Mouse (Mus musculus) neural tube, embryonic 15.5 days (tissue): ENCODE results near the gene Cpne8. TPM values are rescaled to one million over a fixed set of nuclear protein-coding genes. Genes with fewer than 3 reads are reported as not detected.
A peak's percentile ranks its signal among the peaks of the same experiment; 100 is the strongest.
"Not testable (repeated sequence)": the region's sequence is repeated elsewhere in the genome, so short reads cannot be mapped to it uniquely, and the experiment has no call there.

ENCODE experiments used
- ATAC-seq: fragments of 200-750 bp; cut with Nextera tagmentation; 2 replicates; pipeline ENCODE4 v1.8.0; 2017; ENCODE audit warnings: mild to moderate bottlenecking, moderate TSS enrichment, moderate library complexity; ENCODE audit not compliant: low FRiP score
- H3K27ac ChIP-seq: fragments of 300-500 bp; sonication (generic); replicated peaks from 2 replicates; pipeline ENCODE4 v1.5.1; 2015; ENCODE audit warnings: mild to moderate bottlenecking, inconsistent platforms
- H3K27me3 ChIP-seq: fragments of 300-500 bp; sonication (generic); replicated peaks from 2 replicates; pipeline ENCODE4 v1.6.1; 2015; ENCODE audit warnings: inconsistent platforms
- H3K36me3 ChIP-seq: fragments of 300-500 bp; sonication (generic); 2 replicates; pipeline ENCODE4 v1.6.1; 2015; ENCODE audit warnings: inconsistent platforms
- H3K4me1 ChIP-seq: fragments of 300-500 bp; sonication (generic); 2 replicates; pipeline ENCODE4 v1.6.1; 2015; ENCODE audit warnings: inconsistent platforms
- H3K4me2 ChIP-seq: fragments of 300-500 bp; sonication (generic); 2 replicates; pipeline ENCODE4 v1.6.1; 2015; ENCODE audit warnings: inconsistent platforms, mild to moderate bottlenecking, moderate library complexity
- H3K4me3 ChIP-seq: fragments of 300-500 bp; sonication (generic); replicated peaks from 2 replicates; pipeline ENCODE4 v1.5.1; 2015; ENCODE audit warnings: mild to moderate bottlenecking, inconsistent platforms
- H3K9ac ChIP-seq: fragments of 300-500 bp; sonication (generic); replicated peaks from 2 replicates; pipeline ENCODE4 v1.6.1; 2015; ENCODE audit warnings: mild to moderate bottlenecking, inconsistent platforms
- H3K9me3 ChIP-seq: fragments of 300-500 bp; sonication (generic); replicated peaks from 2 replicates; pipeline ENCODE4 v1.6.1; 2016; ENCODE audit warnings: inconsistent platforms
- WGBS: fragments of 180-500 bp; shearing (Covaris S2); methylation state at CpG from one replicate; pipeline ENCODE4 v1.1.7; 2015; ENCODE audit warnings: mixed read lengths; 5-methylcytosine and 5-hydroxymethylcytosine counted together
- polyA plus RNA-seq: library from polyadenylated mRNA; unstranded; fragments of >200 nt; fragmentation: Nextera tagmentation; extraction: Ambion mirVana; gene quantifications from 2 replicates; pipeline ENCODE4 v1.2.1, GENCODE M21; 2015

Gene Cpne8
- polyA plus RNA-seq, 1 experiment from 2014 or later: 33.2 TPM

DNA sequence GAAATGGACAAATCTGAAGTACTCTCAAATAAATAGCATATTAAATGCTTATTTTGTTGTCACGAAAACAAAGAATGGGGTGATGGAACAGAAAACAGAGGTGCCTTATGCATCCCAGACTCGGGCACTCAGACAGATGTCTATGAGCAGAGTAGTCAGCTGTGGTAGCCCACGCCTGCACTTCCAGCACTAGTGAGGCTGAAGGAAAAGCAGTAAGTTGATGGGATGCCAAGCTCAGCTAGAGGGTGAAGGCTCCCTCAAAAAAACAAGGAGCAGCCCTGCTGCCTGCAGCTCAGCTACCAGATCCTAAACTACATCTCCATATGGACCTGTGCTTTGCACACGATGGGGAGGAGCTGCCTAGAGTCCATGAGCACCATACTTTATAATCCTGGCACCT lies 15.6 kb downstream of the Cpne8 start:
- Histone ChIP-seq H3K36me3 (no peaks in the 10 kb centered on the region), H3K4me1 (no peaks in the 10 kb centered on the region), H3K4me2 (no peak overlapping the region), H3K9ac (no peak overlapping the region), H3K4me3 (no peak overlapping the region), H3K27ac (no peak overlapping the region), H3K9me3 (no peaks in the 10 kb centered on the region), H3K27me3 (no peaks in the 10 kb centered on the region)
- WGBS: 84% methylated on average over 4 of the region's 4 CpGs
- no peak for ATAC-seq

DNA sequence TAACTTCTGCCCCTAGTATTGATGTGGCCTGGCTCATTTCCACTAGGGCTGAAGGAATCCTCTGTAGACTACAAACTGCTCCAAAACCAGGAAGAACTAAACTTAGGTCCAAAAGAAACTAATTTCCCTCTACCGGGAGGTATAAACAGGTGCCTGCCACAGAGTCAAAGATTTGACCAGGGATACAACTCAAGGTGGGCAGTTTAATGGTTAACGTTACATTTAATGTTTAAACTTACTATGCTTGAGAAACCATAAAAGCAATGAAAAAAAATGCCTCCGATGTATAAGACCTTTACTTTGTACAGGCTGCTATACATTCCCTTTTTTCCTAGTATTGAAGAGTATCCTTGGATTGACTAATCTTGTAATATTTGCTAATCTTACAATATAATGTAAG lies 18.5 kb downstream of the Cpne8 start:
- H3K4me2 ChIP-seq: no peak overlapping the region
- no peak overlapping the region for H3K9ac ChIP-seq
- no peaks in the 10 kb centered on the region for H3K36me3 ChIP-seq
- H3K4me3 ChIP-seq: no peak overlapping the region
- H3K9me3 ChIP-seq: no peaks in the 10 kb centered on the region
- H3K27me3 ChIP-seq: no peaks in the 10 kb centered on the region
- ATAC-seq: no peak
- no peak overlapping the region for H3K27ac ChIP-seq
- H3K4me1 ChIP-seq: peaks cover 5% of the 10 kb centered on the region; the same call in 1 of the 2 replicates
- WGBS: 95% methylated on average over 3 of the region's 3 CpGs

DNA sequence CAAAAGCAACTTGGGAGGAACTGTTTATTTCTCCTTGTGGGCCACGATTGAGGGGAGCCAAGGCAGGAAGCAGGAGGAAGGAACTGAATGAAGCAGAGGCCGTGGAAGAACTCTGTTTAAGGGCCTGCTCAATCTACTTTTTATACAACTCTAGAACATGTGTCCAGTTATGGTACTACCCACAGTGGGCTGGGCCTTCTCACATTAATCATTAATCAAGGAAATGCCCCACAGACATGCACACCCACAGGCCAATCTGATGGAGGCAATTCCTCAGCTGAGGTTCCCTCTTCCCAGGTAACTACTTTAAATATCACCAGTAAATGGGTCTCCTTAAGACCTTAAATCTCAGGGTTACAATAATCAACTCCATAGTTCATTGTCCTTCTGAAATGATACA lies 21.2 kb downstream of the Cpne8 start:
- no peak overlapping the region for H3K27ac ChIP-seq
- H3K4me1 ChIP-seq: peaks cover 5% of the 10 kb centered on the region; the same call in 1 of the 2 replicates
- ATAC-seq: no peak
- no peak overlapping the region for H3K4me2 ChIP-seq
- WGBS: 83% methylated on average over 2 of the region's 2 CpGs
- no peaks in the 10 kb centered on the region for H3K9me3 ChIP-seq
- no peaks in the 10 kb centered on the region for H3K27me3 ChIP-seq
- H3K9ac ChIP-seq: no peak overlapping the region
- no peaks in the 10 kb centered on the region for H3K36me3 ChIP-seq
- H3K4me3 ChIP-seq: no peak overlapping the region

DNA sequence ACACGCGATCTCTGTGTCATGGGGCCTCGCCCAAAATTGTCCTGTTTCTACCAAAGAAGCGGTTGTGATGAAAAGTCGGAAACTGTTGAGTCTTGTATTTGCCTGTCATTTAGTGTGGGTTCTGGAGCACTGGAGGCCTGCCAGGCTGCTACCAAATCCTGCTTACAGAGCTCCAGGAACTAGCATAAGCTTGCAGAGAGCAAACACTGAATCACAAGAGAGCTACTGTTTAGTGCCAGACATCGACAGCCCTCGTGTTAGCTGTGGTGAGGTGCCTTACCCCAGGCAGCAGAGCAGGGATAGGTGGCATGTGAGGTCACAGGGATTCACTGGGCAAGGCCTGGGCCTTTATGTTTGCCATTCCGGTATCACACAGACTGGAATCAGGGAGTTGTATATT lies 22.7 kb downstream of the Cpne8 start:
- no peak overlapping the region for H3K27ac ChIP-seq
- H3K36me3 ChIP-seq: no peaks in the 10 kb centered on the region
- no peak for ATAC-seq
- no peak overlapping the region for H3K4me2 ChIP-seq
- no peak overlapping the region for H3K4me3 ChIP-seq
- WGBS: 80% methylated on average over 8 of the region's 8 CpGs
- no peak overlapping the region for H3K9ac ChIP-seq
- H3K27me3 ChIP-seq: no peaks in the 10 kb centered on the region
- H3K4me1 ChIP-seq: peaks cover 5% of the 10 kb centered on the region; the same call in 1 of the 2 replicates
- H3K9me3 ChIP-seq: no peaks in the 10 kb centered on the region

DNA sequence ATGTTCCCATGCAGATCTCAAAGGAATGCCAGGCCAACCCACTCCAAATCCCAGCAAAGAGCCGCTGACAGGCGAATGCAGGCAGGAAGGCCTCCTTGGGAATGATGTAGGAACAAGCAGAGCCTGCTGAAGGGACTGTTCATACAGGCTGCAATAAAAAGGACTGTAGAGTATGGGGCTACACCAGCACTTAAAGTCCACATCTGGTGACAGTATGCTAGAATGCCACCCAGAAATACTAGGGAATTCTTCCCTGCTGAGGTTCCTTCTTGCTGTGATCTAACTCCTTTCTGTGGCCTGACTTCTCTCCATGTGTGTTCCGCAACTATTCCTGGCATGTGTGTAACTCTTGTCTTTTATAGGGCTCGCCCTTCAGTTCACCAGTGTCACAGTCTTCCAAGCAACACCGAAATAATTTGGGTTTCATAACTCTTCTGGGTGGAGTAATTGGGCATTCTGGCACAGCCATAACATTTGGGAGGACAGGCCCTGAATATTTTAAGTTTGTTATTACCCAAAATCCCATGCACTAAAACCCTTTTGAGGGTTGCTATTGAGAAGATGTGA lies 32.1 kb downstream of the Cpne8 start:
- no peak overlapping the region for H3K9ac ChIP-seq
- no peaks in the 10 kb centered on the region for H3K9me3 ChIP-seq
- H3K36me3 ChIP-seq: 0 out of 2 replicates have a peak, but pooled peaks cover 3% of the 10 kb centered on the region
- ATAC-seq: no peak
- 93% methylated on average over 5 of the region's 5 CpGs for WGBS
- H3K27ac ChIP-seq: no peak overlapping the region
- no peaks in the 10 kb centered on the region for H3K4me1 ChIP-seq
- no peaks in the 10 kb centered on the region for H3K27me3 ChIP-seq
- no peak overlapping the region for H3K4me2 ChIP-seq
- H3K4me3 ChIP-seq: no peak overlapping the region

DNA sequence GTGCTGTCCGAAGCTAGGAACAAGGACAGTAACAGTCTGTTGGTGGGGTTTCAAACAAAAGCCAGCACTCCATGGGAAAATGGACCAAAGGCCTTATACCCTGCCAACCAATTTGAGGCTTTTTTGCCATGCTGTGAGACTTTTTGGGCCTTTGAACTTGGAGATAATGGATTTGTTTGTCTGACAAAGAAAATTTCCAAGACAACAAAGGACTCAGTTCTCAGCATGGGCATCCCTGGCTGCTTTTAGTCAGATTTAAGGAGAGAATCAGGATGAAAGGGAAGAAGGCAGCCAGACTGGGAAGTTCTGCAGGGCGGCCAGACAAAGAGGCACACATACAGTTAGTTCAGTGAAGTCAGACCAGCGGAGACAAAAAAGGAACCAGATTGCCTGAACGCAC lies 32.9 kb downstream of the Cpne8 start:
- Histone ChIP-seq H3K4me2 (no peak overlapping the region), H3K27ac (0 out of 2 replicates have a peak overlapping the region, but pooled peaks have one; percentile 15), H3K27me3 (no peaks in the 10 kb centered on the region), H3K9ac (no peak overlapping the region), H3K4me1 (no peaks in the 10 kb centered on the region), H3K9me3 (no peaks in the 10 kb centered on the region), H3K4me3 (no peak overlapping the region), H3K36me3 (0 out of 2 replicates have a peak, but pooled peaks cover 3% of the 10 kb centered on the region)
- no peak for ATAC-seq
- 47% methylated on average over 4 of the region's 4 CpGs for whole genome bisulfite sequencing

DNA sequence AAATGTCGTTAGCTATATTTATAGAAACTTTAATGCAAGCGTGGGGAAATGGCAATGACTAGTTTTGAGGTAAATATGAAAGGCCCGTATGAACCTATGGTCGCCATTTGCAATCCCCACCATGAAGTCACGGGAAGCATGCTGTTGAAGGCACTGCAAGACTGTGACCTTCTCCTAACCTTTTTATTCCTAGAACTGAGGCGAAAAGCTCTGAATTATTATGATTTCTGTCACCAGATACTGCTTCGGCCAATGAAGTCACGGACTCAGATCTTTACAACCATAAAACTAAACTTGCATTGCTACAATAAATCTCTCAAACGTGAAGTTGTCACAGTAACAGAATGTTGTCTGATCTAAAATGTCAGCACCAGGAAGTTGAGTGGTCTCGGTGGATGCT lies 33.4 kb downstream of the Cpne8 start:
- 0 out of 2 replicates have a peak overlapping the region, but pooled peaks have one; percentile 15 for H3K27ac ChIP-seq
- no peaks in the 10 kb centered on the region for H3K9me3 ChIP-seq
- no peak overlapping the region for H3K4me3 ChIP-seq
- WGBS: 81% methylated on average over 10 of the region's 10 CpGs
- H3K36me3 ChIP-seq: 0 out of 2 replicates have a peak, but pooled peaks cover 3% of the 10 kb centered on the region
- H3K4me1 ChIP-seq: no peaks in the 10 kb centered on the region
- H3K9ac ChIP-seq: no peak overlapping the region
- no peak overlapping the region for H3K4me2 ChIP-seq
- ATAC-seq: no peak
- H3K27me3 ChIP-seq: no peaks in the 10 kb centered on the region

DNA sequence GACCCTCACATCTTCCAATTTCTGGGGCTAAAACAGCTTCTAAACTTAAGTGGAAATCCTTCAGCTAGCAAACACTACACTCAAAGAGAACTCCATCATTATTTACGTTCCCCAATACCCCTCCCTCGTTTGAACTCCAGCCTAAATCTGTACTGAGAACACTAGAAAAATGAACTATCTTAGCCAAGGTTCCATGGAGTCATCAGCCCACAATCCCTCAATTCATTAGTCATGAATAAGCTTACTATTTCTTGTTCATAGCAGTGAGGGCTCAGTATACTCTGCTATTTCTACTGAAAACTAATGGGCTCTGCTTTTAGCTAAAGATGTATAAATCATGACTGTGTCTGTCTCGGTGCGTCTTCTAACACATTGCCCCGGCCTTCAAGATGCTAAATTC lies 55.0 kb downstream of the Cpne8 start:
- Histone ChIP-seq H3K4me3 (no peak overlapping the region), H3K9me3 (no peaks in the 10 kb centered on the region), H3K4me2 (no peak overlapping the region), H3K9ac (no peak overlapping the region), H3K27me3 (no peaks in the 10 kb centered on the region), H3K4me1 (no peaks in the 10 kb centered on the region), H3K27ac (no peak overlapping the region), H3K36me3 (no peaks in the 10 kb centered on the region)
- ATAC-seq: no peak
- WGBS: 75% methylated on average over 5 of the region's 5 CpGs

DNA sequence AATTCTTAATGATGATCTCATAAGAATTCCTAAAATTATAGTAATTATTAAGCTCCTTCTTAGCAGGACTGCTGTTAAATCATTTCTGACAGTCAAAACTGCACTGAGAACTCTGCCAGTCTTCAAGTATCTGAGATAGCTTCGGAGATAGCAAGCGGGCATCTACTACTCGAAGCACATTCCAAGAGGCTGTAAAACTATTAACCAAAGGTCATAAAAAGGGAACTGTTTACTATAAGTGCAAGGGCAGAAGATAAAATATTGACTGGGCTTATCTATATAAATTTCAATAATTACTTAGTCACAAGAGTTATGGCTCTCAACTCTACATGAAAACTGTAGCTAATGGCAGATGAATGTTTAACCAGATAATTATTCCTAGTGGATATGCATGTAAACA lies 57.2 kb downstream of the Cpne8 start:
- WGBS: 73% methylated on average over 3 of the region's 3 CpGs
- ATAC-seq: no peak
- Histone ChIP-seq H3K36me3 (no peaks in the 10 kb centered on the region), H3K4me2 (no peak overlapping the region), H3K4me3 (no peak overlapping the region), H3K27ac (no peak overlapping the region), H3K9me3 (no peaks in the 10 kb centered on the region), H3K4me1 (no peaks in the 10 kb centered on the region), H3K27me3 (no peaks in the 10 kb centered on the region), H3K9ac (no peak overlapping the region)

DNA sequence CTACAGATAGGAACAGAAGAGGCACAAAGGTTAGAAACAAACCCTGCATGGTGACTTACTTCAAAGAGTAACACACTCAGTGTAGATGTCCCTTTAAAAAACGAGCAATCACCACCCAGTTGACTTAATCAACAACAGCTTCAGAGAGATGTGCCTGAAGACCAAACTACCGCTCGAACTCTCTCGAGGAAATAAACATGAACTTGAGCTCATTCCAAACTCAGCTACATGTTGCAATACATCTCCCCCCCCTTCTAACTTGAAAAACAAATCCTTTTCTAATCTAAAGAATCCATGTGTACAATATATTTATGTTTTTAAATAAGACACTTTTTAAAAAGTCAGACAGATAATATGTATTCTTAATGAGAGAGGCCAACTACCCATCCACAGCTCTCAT lies 59.5 kb downstream of the Cpne8 start:
- no peak overlapping the region for H3K9ac ChIP-seq
- no peak overlapping the region for H3K4me3 ChIP-seq
- no peaks in the 10 kb centered on the region for H3K4me1 ChIP-seq
- H3K36me3 ChIP-seq: no peaks in the 10 kb centered on the region
- no peaks in the 10 kb centered on the region for H3K9me3 ChIP-seq
- H3K27me3 ChIP-seq: no peaks in the 10 kb centered on the region
- WGBS: 87% methylated on average over 4 of the region's 4 CpGs
- no peak overlapping the region for H3K4me2 ChIP-seq
- ATAC-seq: no peak
- H3K27ac ChIP-seq: no peak overlapping the region

DNA sequence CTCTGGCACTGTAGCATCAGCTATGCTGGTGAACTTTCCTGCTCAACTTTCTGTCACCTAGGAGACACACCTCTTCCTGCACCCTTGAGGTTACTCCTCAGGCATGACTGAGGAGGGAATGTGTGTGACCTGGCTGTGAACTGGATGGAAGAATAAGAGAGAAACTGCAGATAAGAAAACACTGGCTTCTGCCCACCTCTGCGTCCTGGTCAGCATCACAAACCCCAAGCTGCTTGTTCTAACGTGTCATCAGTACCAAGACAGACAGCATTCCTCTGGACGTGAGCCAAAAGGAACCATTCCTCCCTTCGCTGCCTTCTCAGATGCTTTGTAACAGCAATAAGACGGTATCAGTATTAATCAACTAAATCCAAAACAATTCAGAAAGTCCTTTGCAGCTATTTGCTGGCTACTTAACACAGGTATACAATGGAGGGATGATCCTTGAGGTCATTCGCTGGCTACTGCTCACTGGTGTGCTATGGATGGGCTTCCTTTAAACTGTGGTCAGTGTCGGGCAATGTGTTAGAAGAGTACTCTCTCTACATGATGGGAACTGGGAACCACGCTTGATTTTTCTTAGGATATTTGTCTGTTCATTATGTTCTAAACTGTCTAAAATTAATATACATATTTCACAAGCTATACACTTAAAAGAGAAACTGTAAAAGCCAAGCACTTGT lies 63.0 kb downstream of the Cpne8 start:
- Histone ChIP-seq H3K4me2 (no peak overlapping the region), H3K27me3 (no peaks in the 10 kb centered on the region), H3K36me3 (no peaks in the 10 kb centered on the region), H3K9ac (no peak overlapping the region), H3K4me1 (no peaks in the 10 kb centered on the region), H3K27ac (no peak overlapping the region), H3K4me3 (no peak overlapping the region), H3K9me3 (no peaks in the 10 kb centered on the region)
- no peak for ATAC-seq
- WGBS: 71% methylated on average over 8 of the region's 8 CpGs

DNA sequence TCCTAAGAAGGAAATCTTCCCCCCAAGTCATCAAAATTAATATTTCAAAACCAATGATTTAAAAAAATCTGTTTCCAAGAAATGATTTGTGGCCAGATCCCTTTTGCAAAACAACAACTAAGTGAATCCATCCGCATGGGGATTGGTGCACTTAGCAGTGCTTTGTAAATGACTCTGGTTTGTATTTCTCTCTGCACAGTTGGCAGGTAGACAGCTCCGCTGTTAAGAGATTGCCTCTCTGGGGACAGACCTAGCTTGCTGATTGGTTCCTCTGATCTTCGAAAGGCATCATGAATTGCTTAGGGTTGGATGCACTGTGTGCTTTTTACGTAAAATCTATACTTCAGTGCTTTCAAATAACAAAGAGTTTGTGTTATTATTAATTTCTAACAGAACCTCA lies 68.5 kb downstream of the Cpne8 start:
- not testable (repeated sequence) for H3K27me3 ChIP-seq, H3K9ac ChIP-seq, H3K27ac ChIP-seq, ATAC-seq, H3K4me2 ChIP-seq, H3K4me3 ChIP-seq, H3K4me1 ChIP-seq, H3K36me3 ChIP-seq, H3K9me3 ChIP-seq
- 53% methylated on average over 4 of the region's 4 CpGs for WGBS
